Mouse (Mus musculus) lung, adult 2 months (tissue): ENCODE results near the gene Phactr1. TPM values are rescaled to one million over a fixed set of nuclear protein-coding genes. Genes with fewer than 3 reads are reported as not detected.

ENCODE experiments used
- DNase-seq: peaks from one replicate; pipeline ENCODE4 v3.0.0; 2022
- H3K4me1 ChIP-seq: fragments of 200-500 bp; 2 replicates; pipeline ENCODE4 v1.6.1; 2011; ENCODE audit warnings: low read length; ENCODE audit not compliant: control insufficient read depth, insufficient read depth
- H3K4me3 ChIP-seq: fragments of 200-500 bp; replicated peaks from 2 replicates; pipeline ENCODE3; 2011; ENCODE audit warnings: low read depth, mild to moderate bottlenecking, control low read depth, low read length; ENCODE audit errors: extremely low read depth
- CTCF ChIP-seq: fragments of 200-500 bp; IDR thresholded peaks from 2 replicates; pipeline ENCODE4 v1.5.1; 2011; ENCODE audit warnings: mild to moderate bottlenecking, low read length, control low read depth; ENCODE audit not compliant: insufficient read depth
- POLR2A ChIP-seq: fragments of 200-500 bp; IDR thresholded peaks from 2 replicates; pipeline ENCODE4 v1.6.1; 2011; ENCODE audit warnings: low read depth, mild to moderate bottlenecking, control low read depth, low read length, borderline replicate concordance; ENCODE audit errors: extremely low read depth
- WGBS: fragments of 180-500 bp; shearing (Covaris S2); methylation state at CpG from one replicate; pipeline ENCODE4 v1.1.7; 2018; 5-methylcytosine and 5-hydroxymethylcytosine counted together
- polyA plus RNA-seq: library from polyadenylated mRNA; depleted of rRNA; stranded (reverse); fragments of >200 nt; gene quantifications from 2 replicates; pipeline ENCODE4 v1.2.3, GENCODE M21; 2012; rRNA removed

Phactr1 gene
- polyA plus RNA-seq = 23.9 and 40.7 TPM in 2 replicates

DNA sequence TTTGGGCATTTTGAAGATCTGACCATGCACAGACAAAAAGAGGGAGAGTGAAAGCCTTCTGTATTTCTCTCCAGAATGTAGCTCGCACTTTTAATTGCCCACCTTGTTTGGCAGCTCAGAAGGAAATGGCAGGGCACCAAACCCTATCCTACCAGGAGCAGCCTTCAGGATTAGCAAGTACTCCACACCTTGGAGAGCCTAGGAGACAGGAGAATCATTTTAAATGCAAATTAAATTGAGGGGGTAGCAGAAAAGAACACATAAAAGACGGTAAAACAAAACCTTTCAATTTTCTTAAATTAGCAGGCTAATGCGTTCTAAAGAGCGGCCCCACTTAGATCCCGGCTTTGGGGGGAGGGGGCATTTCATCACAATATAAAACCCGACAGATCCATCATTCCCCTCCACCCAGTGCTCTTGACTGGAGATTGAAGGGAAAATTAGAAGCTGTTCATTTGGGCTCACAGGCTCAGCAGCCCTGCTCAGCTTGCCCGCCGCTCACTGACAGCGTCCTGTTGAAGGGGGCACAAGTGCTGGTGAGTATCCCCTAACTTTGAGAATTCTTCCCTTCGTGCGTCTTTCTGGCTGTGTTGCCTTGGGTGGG is at the start of gene Phactr1:
Phactr1 (plus strand) TSS at position 233 of the 604 bp plus-strand sequence.
- H3K4me3 ChIP-seq = no peak within 1 kb of the TSS
- no peak for TF ChIP-seq CTCF
- TF ChIP-seq POLR2A = no peak
- no peaks in the 10 kb centered on the region for H3K4me1 ChIP-seq
- no peak for DNase-seq
- 41% methylated on average over 11 of the region's 11 CpGs for WGBS

- 39% methylated on average over 2 of the region's 2 CpGs for WGBS
- TF ChIP-seq CTCF = no peak
- no peak for TF ChIP-seq POLR2A
- DNase-seq = no peak
- no peak overlapping the region for H3K4me3 ChIP-seq
- no peaks in the 10 kb centered on the region for H3K4me1 ChIP-seq
Measured at GRCm38 (mm10) chr13:42634908-42635307, 45.5 kb upstream of the Phactr1 start.

DNA sequence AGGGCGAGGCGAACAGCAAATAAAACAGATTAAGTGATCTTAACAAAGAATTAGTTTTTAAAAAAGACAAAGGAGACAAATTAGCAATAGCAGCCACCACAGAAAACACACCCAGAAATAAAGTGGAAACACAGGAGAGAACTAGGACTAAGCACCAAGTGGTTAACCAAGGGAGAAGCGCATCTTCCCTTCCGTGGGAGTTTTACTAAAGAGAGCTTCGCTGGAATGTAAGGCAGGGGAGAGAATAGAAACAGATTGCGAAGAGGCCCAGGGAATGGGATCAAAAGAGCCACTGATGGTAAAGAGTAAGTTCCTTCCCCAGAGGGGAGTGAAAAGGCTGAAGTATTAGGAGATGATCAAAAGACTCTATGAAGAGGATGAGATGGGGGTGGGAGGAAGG is 30.2 kb upstream of the Phactr1 start:
- TF ChIP-seq POLR2A (no peak), CTCF (no peak)
- no peak overlapping the region for H3K4me3 ChIP-seq
- DNase-seq = no peak
- H3K4me1 ChIP-seq = no peaks in the 10 kb centered on the region
- 74% methylated on average over 6 of the region's 6 CpGs for WGBS

- DNase-seq = peak; percentile 16
- Histone ChIP-seq H3K4me1 (peaks cover 8% of the 10 kb centered on the region), H3K4me3 (no peak overlapping the region)
- no peak for TF ChIP-seq POLR2A
- no peak for TF ChIP-seq CTCF
- WGBS = 45% methylated on average over 7 of the region's 7 CpGs
Measured at GRCm38 (mm10) chr13:42656643-42657315, 23.6 kb upstream of the Phactr1 start.

GRCm38 (mm10) chr13:42671651-42672290 is 8.7 kb upstream of the Phactr1 start:
- TF ChIP-seq POLR2A = no peak
- no peak for TF ChIP-seq CTCF
- no peak overlapping the region for H3K4me3 ChIP-seq
- H3K4me1 ChIP-seq = no peaks in the 10 kb centered on the region
- 55% methylated on average over 10 of the region's 10 CpGs for whole genome bisulfite sequencing
- DNase-seq = no peak

DNA sequence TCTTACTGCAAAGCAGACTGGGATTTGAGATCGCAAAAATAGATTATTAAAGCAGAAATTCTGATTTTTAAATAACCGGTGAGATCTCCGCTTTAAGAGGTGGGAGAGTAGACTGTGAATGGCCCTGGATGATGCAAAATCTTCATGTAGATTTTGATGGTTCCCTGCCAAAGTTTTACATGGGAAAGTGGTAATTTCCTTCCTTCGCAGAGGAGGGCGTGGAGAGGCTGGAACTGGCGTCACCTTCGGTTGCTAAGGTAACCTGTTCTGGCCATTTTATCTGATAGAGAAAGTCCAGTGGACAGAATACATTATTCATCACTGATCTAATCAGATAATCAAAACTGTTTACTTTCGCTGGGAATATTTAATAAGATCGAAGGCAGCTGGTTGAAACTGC is 876 bp downstream of the Phactr1 start:
- H3K4me3 ChIP-seq = no peak overlapping the region
- no peaks in the 10 kb centered on the region for H3K4me1 ChIP-seq
- no peak for DNase-seq
- TF ChIP-seq CTCF (no peak), POLR2A (no peak)
- WGBS = 62% methylated on average over 9 of the region's 9 CpGs

GRCm38 (mm10) chr13:42684181-42684580 is 3.8 kb downstream of the Phactr1 start:
- TF ChIP-seq CTCF = no peak
- TF ChIP-seq POLR2A = no peak
- H3K4me3 ChIP-seq = no peak overlapping the region
- DNase-seq = no peak
- no peaks in the 10 kb centered on the region for H3K4me1 ChIP-seq
- WGBS = 89% methylated on average over 7 of the region's 7 CpGs

- Histone ChIP-seq H3K4me1 (no peaks in the 10 kb centered on the region), H3K4me3 (no peak overlapping the region)
- 65% methylated on average over 4 of the region's 4 CpGs for WGBS
- no peak for TF ChIP-seq POLR2A
- TF ChIP-seq CTCF = no peak
- no peak for DNase-seq
Measured at GRCm38 (mm10) chr13:42692233-42692632, 11.8 kb downstream of the Phactr1 start.

- Histone ChIP-seq H3K4me1 (no peaks in the 10 kb centered on the region), H3K4me3 (no peak overlapping the region)
- 60% methylated on average over 5 of the region's 5 CpGs for WGBS
- no peak for TF ChIP-seq POLR2A
- TF ChIP-seq CTCF = no peak
- DNase-seq = no peak
Measured at GRCm38 (mm10) chr13:42696641-42697040, 16.2 kb downstream of the Phactr1 start.

DNA sequence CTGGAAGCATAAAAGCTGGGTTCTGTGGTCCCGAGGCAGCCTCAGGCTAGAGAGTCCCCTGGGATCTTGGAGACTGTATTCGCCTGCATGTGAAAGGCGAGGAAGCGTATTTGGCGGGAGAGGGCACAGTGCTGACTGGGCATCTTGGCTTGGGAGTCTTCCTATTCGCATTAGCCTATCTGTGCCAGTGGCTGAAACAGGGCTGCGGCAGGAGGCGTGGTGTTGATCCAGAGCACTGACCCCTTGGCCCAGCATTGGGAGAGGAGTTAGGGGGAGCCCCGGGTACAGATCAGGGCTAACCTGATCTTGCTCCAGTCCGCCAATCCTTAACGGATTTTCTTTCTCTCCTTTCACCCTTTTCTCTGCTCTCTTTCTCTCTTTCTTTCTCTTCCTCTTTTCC is 28.7 kb downstream of the Phactr1 start:
- DNase-seq = no peak
- TF ChIP-seq CTCF (no peak), POLR2A (no peak)
- no peaks in the 10 kb centered on the region; the same call in 1 of the 2 replicates for H3K4me1 ChIP-seq
- H3K4me3 ChIP-seq = no peak overlapping the region
- 10% methylated on average over 11 of the region's 11 CpGs for WGBS
